Mouse (Mus musculus): ENCODE measurements at regions not wholly inside any gene's neighbourhood (a gene's known extent, or its start where the extent isn't known, plus 50 kb on each side); places are given as distances from the start of the nearest gene placed in this dataset.

DNA sequence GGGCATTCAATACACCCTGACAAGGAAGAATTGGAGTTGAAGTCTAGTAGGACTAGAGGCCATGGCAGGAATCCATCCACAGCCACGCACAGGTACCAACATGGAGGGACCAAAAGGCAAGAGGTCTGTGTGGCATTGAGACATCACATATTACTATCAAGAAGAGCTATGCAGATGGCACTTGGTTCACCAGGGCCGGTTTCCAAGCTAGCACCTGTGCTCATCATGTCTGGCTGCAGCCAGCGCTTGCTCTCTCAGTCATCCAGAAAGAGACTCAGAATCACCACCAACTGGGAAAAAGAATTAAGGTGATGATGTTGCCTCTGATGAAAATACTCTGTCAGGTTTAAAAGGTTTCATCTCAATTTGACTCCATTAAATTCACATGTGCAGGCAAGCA lies 292.1 kb upstream of the 1700056E22Rik start:
- H3K4me3 ChIP-seq (ENCODE audit: low read depth, low read length), result no peak overlapping the region
- 83% methylated on average over 3 of the region's 3 CpGs for WGBS
- H3K9me3 ChIP-seq (replicated peaks; ENCODE audit: control insufficient read depth, low read length), result no peaks in the 10 kb centered on the region
- H3K4me2 ChIP-seq (ENCODE audit: low read depth, low read length), result no peak overlapping the region
- H3K9ac ChIP-seq (replicated peaks; ENCODE audit: low read length), result no peak overlapping the region
- no peaks in the 10 kb centered on the region for H3K4me1 ChIP-seq (ENCODE audit: control insufficient read depth, insufficient read depth, low read length)
- ATAC-seq (replicated peaks; ENCODE audit: insufficient number of reproducible peaks, low FRiP score, low TSS enrichment, low read depth), result no peak
- DNase-seq (ENCODE audit: low spot score), result no peak
- no peaks in the 10 kb centered on the region for H3K36me3 ChIP-seq (replicated peaks; ENCODE audit: control insufficient read depth, insufficient read depth, low read depth, low read length)
- H3K27ac ChIP-seq (replicated peaks; ENCODE audit: low read depth, low read length), result no peak overlapping the region
- H3K27me3 ChIP-seq (ENCODE audit: control insufficient read depth, insufficient read depth, low read length), result no peaks in the 10 kb centered on the region

GRCm38 (mm10) chr1:184324234-184324633 lies 290.1 kb upstream of the 1700056E22Rik start:
- no peak overlapping the region for H3K4me2 ChIP-seq (ENCODE audit: low read depth, low read length)
- WGBS, result 81% methylated on average over 2 of the region's 2 CpGs

DNA sequence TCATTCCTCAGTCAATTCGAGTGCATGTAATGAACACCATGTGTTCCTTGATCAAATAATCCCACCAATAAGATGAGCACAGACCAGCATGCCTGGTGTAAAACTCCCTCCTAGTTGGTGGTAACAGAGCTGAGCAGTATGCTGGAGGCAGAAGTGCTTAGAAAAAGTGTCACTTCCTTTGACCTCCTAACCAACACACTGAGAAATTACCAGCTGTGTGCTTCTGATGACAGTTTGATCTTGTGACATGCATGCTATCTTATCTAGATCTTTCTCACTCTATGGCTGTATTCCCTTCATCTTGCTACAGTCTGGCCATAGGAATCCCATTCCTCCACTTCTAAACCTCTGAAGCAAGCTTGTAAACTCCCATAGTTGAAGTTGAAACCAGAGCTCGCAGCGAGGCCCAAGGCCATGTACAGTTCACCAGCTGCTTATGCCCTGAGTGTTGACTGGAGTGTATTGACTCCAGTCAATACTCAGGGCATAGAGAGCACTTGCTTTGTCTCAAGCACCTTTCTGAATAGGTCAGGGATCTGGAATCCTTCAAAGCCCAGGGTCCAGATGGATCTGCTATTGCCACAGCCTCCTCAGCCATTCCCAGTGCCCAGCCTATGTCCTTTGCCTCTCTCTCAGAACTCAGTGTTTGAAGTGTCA lies 286.5 kb upstream of the 1700056E22Rik start:
- WGBS, result 65% methylated on average over 3 of the region's 3 CpGs
- DNase-seq (ENCODE audit: low spot score) (peak; percentile 38), ATAC-seq (replicated peaks; ENCODE audit: insufficient number of reproducible peaks, low FRiP score, low TSS enrichment, low read depth) (no peak)

More at GRCm38 (mm10) chr1:184324234-184324633, 290.1 kb upstream of the 1700056E22Rik start:
- H3K27me3 ChIP-seq (ENCODE audit: control insufficient read depth, insufficient read depth, low read length), result no peaks in the 10 kb centered on the region
- H3K27ac ChIP-seq (replicated peaks; ENCODE audit: low read depth, low read length), result no peak overlapping the region
- no peak overlapping the region for H3K9ac ChIP-seq (replicated peaks; ENCODE audit: low read length)
- no peaks in the 10 kb centered on the region for H3K36me3 ChIP-seq (replicated peaks; ENCODE audit: control insufficient read depth, insufficient read depth, low read depth, low read length)
- H3K9me3 ChIP-seq (replicated peaks; ENCODE audit: control insufficient read depth, low read length), result no peaks in the 10 kb centered on the region
- H3K4me3 ChIP-seq (ENCODE audit: low read depth, low read length), result no peak overlapping the region
- ATAC-seq (replicated peaks; ENCODE audit: insufficient number of reproducible peaks, low FRiP score, low TSS enrichment, low read depth), result no peak
- no peaks in the 10 kb centered on the region for H3K4me1 ChIP-seq (ENCODE audit: control insufficient read depth, insufficient read depth, low read length)
- no peak for DNase-seq (ENCODE audit: low spot score)

DNA sequence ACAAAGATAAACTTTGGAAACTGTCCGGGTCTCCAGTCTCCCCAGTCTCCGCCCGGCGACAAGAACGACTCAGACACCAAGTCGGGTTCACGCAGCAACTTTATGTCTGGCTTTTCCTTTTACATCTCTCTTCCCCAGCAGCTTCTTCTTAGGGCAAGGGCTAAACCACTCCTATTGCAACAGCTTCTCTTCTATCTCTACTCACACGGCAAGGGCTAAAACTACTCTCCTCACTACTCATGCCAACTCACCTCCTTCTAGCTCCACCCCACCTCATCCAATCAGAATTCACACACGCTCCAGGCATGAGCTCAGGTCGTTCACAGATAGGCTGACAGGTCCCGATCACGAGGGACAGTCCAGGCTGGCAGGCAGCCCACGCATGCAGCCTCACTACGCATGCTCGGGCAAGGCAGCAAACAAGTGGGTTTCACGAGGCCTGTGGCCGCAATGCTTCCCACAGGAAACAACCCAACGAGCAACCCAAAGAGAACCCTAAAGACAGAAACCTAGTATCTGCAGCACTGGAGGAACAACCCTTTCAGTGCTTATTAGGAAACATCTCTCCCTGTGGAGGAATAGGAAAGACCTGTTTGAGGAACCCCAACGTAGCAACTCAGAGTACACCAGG lies 276.2 kb upstream of the 1700056E22Rik start:
- Histone ChIP-seq H3K4me2 (ENCODE audit: low read depth, low read length) (no peak overlapping the region), H3K36me3 (replicated peaks; ENCODE audit: control insufficient read depth, insufficient read depth, low read depth, low read length) (no peaks in the 10 kb centered on the region), H3K27me3 (ENCODE audit: control insufficient read depth, insufficient read depth, low read length) (no peaks in the 10 kb centered on the region), H3K27ac (replicated peaks; ENCODE audit: low read depth, low read length) (no peak overlapping the region), H3K9me3 (replicated peaks; ENCODE audit: control insufficient read depth, low read length) (no peaks in the 10 kb centered on the region), H3K9ac (replicated peaks; ENCODE audit: low read length) (no peak overlapping the region), H3K4me3 (ENCODE audit: low read depth, low read length) (no peak overlapping the region), H3K4me1 (ENCODE audit: control insufficient read depth, insufficient read depth, low read length) (no peaks in the 10 kb centered on the region)
- ATAC-seq (replicated peaks; ENCODE audit: insufficient number of reproducible peaks, low FRiP score, low TSS enrichment, low read depth), result no peak
- DNase-seq (ENCODE audit: low spot score), result no peak
- 91% methylated on average over 19 of the region's 19 CpGs for WGBS

More for the DNA sequence above, 286.5 kb upstream of the 1700056E22Rik start:
- Histone ChIP-seq H3K4me3 (ENCODE audit: low read depth, low read length) (no peak overlapping the region), H3K27ac (replicated peaks; ENCODE audit: low read depth, low read length) (no peak overlapping the region), H3K36me3 (replicated peaks; ENCODE audit: control insufficient read depth, insufficient read depth, low read depth, low read length) (no peaks in the 10 kb centered on the region), H3K9me3 (replicated peaks; ENCODE audit: control insufficient read depth, low read length) (no peaks in the 10 kb centered on the region), H3K4me2 (ENCODE audit: low read depth, low read length) (no peak overlapping the region), H3K4me1 (ENCODE audit: control insufficient read depth, insufficient read depth, low read length) (no peaks in the 10 kb centered on the region), H3K9ac (replicated peaks; ENCODE audit: low read length) (no peak overlapping the region), H3K27me3 (ENCODE audit: control insufficient read depth, insufficient read depth, low read length) (no peaks in the 10 kb centered on the region)

- 80% methylated on average over 4 of the region's 4 CpGs for WGBS
These were observed 270.7 kb upstream of the 1700056E22Rik start for GRCm38 (mm10) chr1:184304813-184305212.

DNA sequence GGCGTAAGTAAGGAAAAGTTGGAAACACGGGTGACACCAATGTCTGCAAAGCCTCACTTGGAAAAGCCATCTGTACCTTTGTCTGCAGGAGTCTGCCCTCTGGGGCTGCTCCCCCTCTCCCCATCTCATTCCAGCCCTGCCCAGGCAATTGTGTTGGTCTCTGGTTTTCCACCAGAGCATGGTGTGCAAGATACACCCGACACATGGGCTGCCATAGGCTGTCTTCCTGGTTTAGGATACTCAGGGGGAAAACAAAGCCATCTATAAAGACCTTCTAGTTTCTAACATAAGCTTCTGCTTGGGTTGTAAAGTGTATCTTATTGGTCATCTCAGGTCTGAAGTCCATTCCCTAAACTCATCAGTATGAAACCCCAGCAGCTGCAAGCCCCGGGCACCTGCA lies 270.1 kb upstream of the 1700056E22Rik start:
- H3K9ac ChIP-seq (replicated peaks; ENCODE audit: low read length), result no peak overlapping the region
- H3K4me1 ChIP-seq (ENCODE audit: control insufficient read depth, insufficient read depth, low read length), result no peaks in the 10 kb centered on the region
- no peak overlapping the region for H3K27ac ChIP-seq (replicated peaks; ENCODE audit: low read depth, low read length)
- 76% methylated on average over 4 of the region's 4 CpGs for WGBS
- H3K4me3 ChIP-seq (ENCODE audit: low read depth, low read length), result no peak overlapping the region
- DNase-seq (ENCODE audit: low spot score) (no peak), ATAC-seq (replicated peaks; ENCODE audit: insufficient number of reproducible peaks, low FRiP score, low TSS enrichment, low read depth) (no peak)
- no peak overlapping the region for H3K4me2 ChIP-seq (ENCODE audit: low read depth, low read length)
- no peaks in the 10 kb centered on the region for H3K36me3 ChIP-seq (replicated peaks; ENCODE audit: control insufficient read depth, insufficient read depth, low read depth, low read length)
- no peaks in the 10 kb centered on the region for H3K27me3 ChIP-seq (ENCODE audit: control insufficient read depth, insufficient read depth, low read length)
- H3K9me3 ChIP-seq (replicated peaks; ENCODE audit: control insufficient read depth, low read length), result no peaks in the 10 kb centered on the region

More at GRCm38 (mm10) chr1:184304813-184305212, 270.7 kb upstream of the 1700056E22Rik start:
- Histone ChIP-seq H3K27ac (replicated peaks; ENCODE audit: low read depth, low read length) (no peak overlapping the region), H3K4me1 (ENCODE audit: control insufficient read depth, insufficient read depth, low read length) (no peaks in the 10 kb centered on the region), H3K9me3 (replicated peaks; ENCODE audit: control insufficient read depth, low read length) (no peaks in the 10 kb centered on the region), H3K9ac (replicated peaks; ENCODE audit: low read length) (no peak overlapping the region), H3K4me3 (ENCODE audit: low read depth, low read length) (no peak overlapping the region), H3K4me2 (ENCODE audit: low read depth, low read length) (no peak overlapping the region), H3K36me3 (replicated peaks; ENCODE audit: control insufficient read depth, insufficient read depth, low read depth, low read length) (no peaks in the 10 kb centered on the region), H3K27me3 (ENCODE audit: control insufficient read depth, insufficient read depth, low read length) (no peaks in the 10 kb centered on the region)
- ATAC-seq (replicated peaks; ENCODE audit: insufficient number of reproducible peaks, low FRiP score, low TSS enrichment, low read depth), result no peak
- peak; percentile 5 for DNase-seq (ENCODE audit: low spot score)

GRCm38 (mm10) chr1:184298701-184299100 lies 264.6 kb upstream of the 1700056E22Rik start:
- Histone ChIP-seq H3K36me3 (replicated peaks; ENCODE audit: control insufficient read depth, insufficient read depth, low read depth, low read length) (no peaks in the 10 kb centered on the region), H3K9me3 (replicated peaks; ENCODE audit: control insufficient read depth, low read length) (no peaks in the 10 kb centered on the region), H3K4me1 (ENCODE audit: control insufficient read depth, insufficient read depth, low read length) (no peaks in the 10 kb centered on the region), H3K27me3 (ENCODE audit: control insufficient read depth, insufficient read depth, low read length) (no peaks in the 10 kb centered on the region), H3K4me2 (ENCODE audit: low read depth, low read length) (no peak overlapping the region), H3K9ac (replicated peaks; ENCODE audit: low read length) (no peak overlapping the region), H3K27ac (replicated peaks; ENCODE audit: low read depth, low read length) (no peak overlapping the region), H3K4me3 (ENCODE audit: low read depth, low read length) (no peak overlapping the region)
- no peak for DNase-seq (ENCODE audit: low spot score)
- no peak for ATAC-seq (replicated peaks; ENCODE audit: insufficient number of reproducible peaks, low FRiP score, low TSS enrichment, low read depth)
- WGBS, result 41% methylated on average over 1 of the region's 1 CpGs

DNA sequence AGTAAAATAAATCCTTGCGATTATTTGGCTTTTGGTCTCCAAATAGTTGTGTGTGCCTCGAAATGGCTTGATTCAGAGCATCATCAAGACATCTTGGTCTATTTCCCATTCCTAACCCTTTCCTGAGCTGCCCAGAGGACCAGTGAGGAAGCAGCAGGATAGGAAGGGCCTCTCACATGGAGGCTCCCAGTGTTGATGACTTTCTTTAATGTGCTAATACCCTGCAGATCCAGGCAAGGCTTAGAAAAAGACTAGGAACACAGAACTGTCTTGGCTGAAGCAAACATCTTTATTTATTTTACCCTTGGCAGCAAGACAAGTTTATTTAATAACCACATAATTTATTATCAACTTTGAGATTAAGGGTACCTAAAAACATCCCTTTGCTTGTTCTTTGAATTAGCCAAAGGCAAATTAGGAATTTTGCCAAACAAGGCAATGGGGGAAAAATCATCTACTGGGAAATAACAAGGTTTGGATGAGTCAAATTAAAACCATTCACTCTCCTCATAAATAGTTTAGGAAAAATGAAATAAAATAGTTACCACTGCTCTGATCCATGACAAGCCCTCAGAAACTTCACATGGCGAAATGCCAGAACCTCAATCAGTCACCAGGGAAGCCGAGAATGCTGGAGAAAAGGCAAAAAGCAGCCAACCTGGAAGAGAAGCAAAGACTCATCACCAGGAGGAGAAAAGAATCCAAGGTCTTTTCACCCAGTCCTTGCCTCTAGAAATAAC lies 263.1 kb upstream of the 1700056E22Rik start:
- DNase-seq (ENCODE audit: low spot score), result no peak
- Histone ChIP-seq H3K4me3 (ENCODE audit: low read depth, low read length) (no peak overlapping the region), H3K9ac (replicated peaks; ENCODE audit: low read length) (no peak overlapping the region), H3K4me2 (ENCODE audit: low read depth, low read length) (no peak overlapping the region), H3K4me1 (ENCODE audit: control insufficient read depth, insufficient read depth, low read length) (no peaks in the 10 kb centered on the region), H3K27me3 (ENCODE audit: control insufficient read depth, insufficient read depth, low read length) (no peaks in the 10 kb centered on the region), H3K27ac (replicated peaks; ENCODE audit: low read depth, low read length) (no peak overlapping the region), H3K9me3 (replicated peaks; ENCODE audit: control insufficient read depth, low read length) (no peaks in the 10 kb centered on the region), H3K36me3 (replicated peaks; ENCODE audit: control insufficient read depth, insufficient read depth, low read depth, low read length) (no peaks in the 10 kb centered on the region)
- ATAC-seq (replicated peaks; ENCODE audit: insufficient number of reproducible peaks, low FRiP score, low TSS enrichment, low read depth), result no peak
- WGBS, result 86% methylated on average over 4 of the region's 4 CpGs
